Mouse (Mus musculus): ENCODE measurements around the gene Cryz.

The Cryz gene

GRCm38 (mm10) chr3:154596488-154596933 is at the start of gene Cryz:
Gene Cryz (plus strand): TSS chr3:154596711.
- peak; percentile 94 for DNase-seq (ENCODE audit: low spot score)

- DNase-seq (ENCODE audit: low spot score) = no peak
Measured at GRCm38 (mm10) chr3:154547549-154548426, 48.7 kb upstream of the Cryz start.

GRCm38 (mm10) chr3:154548868-154549301 is 47.6 kb upstream of the Cryz start:
- no peak for DNase-seq (ENCODE audit: low spot score)

DNA sequence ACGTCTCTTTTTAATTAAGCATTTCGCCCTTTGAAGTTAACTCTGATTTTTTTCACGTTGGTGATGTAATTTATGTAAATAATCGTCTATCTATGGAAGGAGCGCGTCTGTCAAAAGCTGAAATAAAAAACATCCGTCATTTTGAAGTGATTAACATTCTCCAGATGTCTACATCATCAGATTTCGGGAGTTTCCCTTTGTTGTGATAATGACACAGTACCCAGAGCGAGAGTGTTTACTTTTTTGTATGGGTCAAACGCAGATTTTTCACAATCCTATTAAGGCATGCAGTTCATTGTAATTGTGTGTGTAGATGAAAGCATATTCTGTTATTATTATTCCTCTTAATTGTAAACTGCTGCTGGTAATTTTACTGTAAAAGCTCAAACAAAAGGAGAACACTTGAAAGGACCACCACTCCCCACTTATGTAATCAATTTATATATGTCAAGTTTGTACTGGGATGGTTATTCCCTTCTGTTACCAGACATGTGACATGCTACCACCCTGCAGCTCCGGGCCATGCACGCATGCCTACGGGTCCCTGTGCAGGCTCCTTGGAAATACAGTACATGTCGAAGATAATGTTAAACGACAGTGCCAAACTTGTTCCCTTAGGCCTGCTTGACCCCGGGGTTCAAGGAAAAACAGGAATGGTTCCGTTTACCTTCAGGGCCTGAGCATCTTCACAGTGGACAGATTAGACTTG is 46.0 kb upstream of the Cryz start:
- DNase-seq (ENCODE audit: low spot score) = no peak

GRCm38 (mm10) chr3:154551035-154551411 is 45.5 kb upstream of the Cryz start:
- DNase-seq (ENCODE audit: low spot score) = no peak

DNA sequence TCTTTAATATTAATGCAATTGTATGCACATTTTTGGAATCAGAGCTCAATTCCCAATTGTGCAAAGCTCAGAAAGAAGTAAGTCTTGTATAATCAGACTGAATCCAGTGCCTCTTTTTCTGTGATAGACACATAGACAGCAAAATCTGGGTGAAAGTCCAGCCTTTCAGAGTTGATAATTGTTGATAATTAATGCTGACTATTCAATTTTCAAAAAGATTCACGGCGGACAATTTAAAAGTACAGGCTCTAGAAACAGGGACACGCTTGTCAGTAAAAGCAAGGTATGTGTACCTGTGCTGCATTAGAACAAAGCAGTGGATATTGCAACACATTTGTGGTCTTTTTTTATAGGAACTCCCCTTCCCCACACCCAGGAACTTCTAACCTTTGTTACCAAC is 34.3 kb upstream of the Cryz start:
- no peak for DNase-seq (ENCODE audit: low spot score)

DNA sequence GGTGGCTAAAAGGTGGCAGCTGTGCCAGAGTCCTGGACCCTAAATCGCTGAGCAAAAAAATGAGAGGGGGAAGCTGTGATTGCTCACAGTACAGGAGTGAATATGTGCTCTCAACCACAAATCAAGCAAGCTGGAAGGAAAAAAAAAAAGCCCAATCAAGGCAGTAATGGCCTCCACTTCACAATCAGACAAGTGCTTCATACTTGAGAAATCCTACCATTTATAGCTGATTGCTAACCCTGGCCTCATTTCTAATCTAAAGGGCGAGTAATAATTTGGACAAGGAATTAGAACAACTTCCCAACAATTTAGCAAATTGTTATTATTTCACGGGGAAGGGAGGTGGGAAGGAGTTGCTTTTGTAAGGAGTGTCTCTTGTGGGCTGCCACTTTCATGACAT is 31.1 kb upstream of the Cryz start:
- no peak for DNase-seq (ENCODE audit: low spot score)

DNA sequence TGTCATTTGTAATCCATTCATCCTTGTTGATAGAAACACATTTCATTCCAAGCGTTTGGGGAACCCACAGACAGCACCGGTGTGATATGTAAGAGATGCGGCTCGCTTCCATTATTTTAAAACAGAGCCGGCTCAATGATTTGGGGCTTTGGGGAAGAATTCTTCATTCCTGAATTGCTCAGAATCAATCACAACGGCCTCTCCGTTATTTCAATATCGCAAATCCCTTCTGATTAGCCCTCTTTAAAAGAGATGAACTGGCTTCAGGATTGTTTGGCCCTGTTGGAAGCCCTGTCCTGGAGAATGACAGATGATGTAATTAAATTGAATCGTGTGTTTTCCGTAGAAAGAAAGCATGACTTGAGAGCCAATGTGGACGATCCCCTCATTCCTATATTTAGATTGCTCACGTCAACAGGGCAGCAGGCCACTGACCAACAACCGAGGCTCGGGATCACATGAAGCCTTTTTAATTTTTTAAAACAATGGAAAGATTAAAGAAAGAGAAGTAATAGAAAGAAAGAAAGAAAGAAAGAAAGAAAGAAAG is 26.4 kb upstream of the Cryz start:
- DNase-seq (ENCODE audit: low spot score) = no peak

GRCm38 (mm10) chr3:154570786-154571185 is 25.7 kb upstream of the Cryz start:
- DNase-seq (ENCODE audit: low spot score) = no peak

GRCm38 (mm10) chr3:154572341-154572972 is 24.1 kb upstream of the Cryz start:
- peak; percentile 84 for DNase-seq (ENCODE audit: low spot score)

DNA sequence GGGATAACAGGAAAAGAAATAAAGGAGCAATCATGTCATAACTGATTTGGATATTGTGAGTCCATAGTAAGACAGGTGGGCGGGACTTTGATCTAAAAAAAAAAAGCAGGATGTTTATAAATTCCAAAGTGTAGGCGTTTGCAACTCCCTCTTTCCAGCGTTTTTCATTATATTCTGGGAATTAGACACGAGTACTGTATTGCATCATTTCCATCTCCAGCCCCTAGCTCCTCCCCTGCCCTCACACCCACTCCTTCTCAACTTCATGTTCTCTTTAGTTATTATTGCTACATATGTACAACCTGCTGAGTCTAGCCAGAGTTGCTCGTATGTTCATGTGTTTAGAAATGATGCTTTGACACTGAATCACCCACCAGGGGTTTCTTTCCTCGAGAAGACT is 22.8 kb upstream of the Cryz start:
- DNase-seq (ENCODE audit: low spot score) = peak; percentile 64

- DNase-seq (ENCODE audit: low spot score) = no peak
Measured at GRCm38 (mm10) chr3:154577895-154578294, 18.6 kb upstream of the Cryz start.

- DNase-seq (ENCODE audit: low spot score) = no peak
Measured at GRCm38 (mm10) chr3:154584351-154584750, 12.2 kb upstream of the Cryz start.

- DNase-seq (ENCODE audit: low spot score) = no peak
Measured at GRCm38 (mm10) chr3:154590971-154591370, 5.5 kb upstream of the Cryz start.

DNA sequence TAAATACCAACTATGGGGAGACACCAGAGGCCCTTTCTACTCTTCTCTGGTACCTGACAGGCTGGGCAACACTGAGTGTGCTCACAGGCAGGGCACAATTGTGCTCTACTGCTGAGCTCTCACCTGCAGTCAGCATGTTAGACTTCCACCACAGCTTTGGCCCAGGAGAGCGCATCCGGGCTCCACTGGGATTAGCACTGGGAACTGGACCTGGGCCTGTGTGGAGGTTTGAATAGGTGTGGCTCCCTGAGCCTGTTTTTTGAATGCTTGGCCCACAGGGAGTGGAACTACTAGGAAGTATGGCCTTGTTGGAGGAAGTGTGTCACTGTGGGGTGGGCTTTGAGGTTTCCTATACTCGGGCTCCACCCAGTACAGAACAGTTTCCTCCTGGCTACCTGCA is 4.9 kb upstream of the Cryz start:
- no peak for DNase-seq (ENCODE audit: low spot score)

GRCm38 (mm10) chr3:154593596-154593995 is 2.9 kb upstream of the Cryz start:
- DNase-seq (ENCODE audit: low spot score) = no peak

DNA sequence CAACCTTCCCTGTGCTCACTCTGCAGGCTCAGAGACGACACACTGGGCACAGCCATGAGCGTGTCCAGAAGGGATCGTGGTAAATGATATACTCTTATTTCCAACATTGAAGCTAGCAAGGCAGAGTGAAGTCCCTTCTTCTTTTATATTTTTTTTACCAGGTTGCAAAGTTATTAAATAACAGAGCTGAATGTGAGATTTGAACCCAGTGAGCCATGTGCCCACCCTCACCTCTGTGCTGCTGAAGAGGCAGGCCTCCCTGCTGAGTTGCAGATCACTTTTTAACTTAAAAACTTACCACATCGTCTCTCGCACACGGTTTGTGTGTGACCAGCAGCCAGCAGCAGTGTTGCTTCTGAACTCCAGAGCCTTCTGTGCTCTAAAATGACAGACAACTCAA is 2.4 kb upstream of the Cryz start:
- no peak for DNase-seq (ENCODE audit: low spot score)

DNA sequence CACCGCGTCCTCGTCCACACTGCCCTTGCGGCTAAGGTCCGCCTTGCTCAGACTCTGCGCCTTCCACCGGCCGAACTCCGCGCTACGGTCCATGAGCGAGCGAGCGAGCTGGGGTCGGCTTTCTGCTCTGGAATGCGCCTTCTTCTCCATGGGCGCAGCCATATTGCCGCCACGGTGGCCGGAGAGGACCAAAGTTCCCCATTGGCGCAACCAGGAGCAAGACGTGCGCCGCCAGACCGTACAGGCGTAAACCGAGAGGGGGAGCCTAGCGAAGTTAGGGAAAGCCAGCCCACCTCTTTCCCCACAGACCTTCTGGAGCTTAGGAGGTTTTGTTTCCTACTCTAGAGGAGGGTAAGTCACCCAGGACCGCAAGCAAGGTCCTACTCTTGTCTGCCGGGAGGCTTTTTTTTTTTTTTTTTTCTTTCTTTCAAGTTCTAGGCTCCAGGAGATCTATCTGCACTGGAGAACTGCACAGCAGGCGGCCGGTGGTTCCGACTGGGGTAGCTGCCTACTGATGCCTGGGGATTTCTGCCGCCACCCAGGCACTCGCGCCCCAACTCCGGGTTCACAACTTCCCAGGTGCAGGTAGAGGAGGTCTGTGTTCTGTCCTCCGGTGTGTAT is 533 bp downstream of the Cryz start, which contains the start of gene Tyw3:
TSS of gene Tyw3 (minus strand) at position 171 of the 621 bp plus-strand sequence.
- DNase-seq (ENCODE audit: low spot score) = peak; percentile 93

- peak; percentile 17 for DNase-seq (ENCODE audit: low spot score)
Measured at GRCm38 (mm10) chr3:154597561-154597960, 1.1 kb downstream of the Cryz start.

DNA sequence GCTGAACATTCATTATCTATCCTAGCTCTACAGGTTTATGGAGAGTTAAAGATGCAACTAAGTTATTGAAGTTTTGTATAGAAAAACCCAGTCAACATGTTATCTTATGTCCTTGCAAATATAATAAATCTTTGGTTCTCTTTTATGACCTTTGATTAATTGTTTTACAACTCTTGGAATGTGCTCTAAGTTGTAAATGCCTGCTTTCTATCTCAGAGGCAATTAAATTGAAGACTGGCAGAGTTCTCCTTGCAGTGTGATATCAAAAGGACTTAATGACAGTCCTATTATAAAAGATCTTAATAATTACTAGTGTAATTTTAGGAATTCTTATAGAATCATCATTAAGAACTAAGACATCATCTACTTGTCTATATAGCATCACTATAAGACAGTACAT is 5.6 kb downstream of the Cryz start:
- no peak for DNase-seq (ENCODE audit: low spot score)

DNA sequence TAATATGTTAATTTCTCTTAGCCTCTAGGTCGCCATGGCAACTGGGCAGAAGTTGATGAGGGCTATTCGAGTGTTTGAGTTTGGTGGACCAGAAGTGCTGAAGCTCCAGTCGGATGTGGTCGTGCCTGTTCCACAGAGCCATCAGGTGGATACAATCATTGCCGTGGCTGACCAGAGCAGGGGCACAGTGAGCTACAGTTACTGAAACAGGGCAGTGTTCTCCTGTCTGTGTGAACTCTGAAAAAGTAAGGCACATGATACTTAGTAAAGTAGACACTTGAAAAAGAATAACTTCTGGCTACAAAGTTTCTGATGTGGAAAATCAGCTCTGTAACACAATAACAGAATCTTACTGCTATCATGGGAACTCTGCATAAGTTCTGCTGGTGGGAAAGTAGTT is 8.4 kb downstream of the Cryz start:
- DNase-seq (ENCODE audit: low spot score) = no peak

GRCm38 (mm10) chr3:154607896-154608295 is 11.4 kb downstream of the Cryz start:
- DNase-seq (ENCODE audit: low spot score) = no peak
